Mouse (Mus musculus) neural tube, embryonic 13.5 days (tissue): Measurements from ENCODE around the gene Msmo1. TPM values are rescaled to one million over a fixed set of nuclear protein-coding genes. Genes with fewer than 3 reads are reported as not detected.

Experiments
- ATAC-seq: fragments of 200-750 bp; cut with Nextera tagmentation; 2 replicates; pipeline ENCODE4 v1.8.0; 2017; ENCODE audit warnings: low read depth, mild to moderate bottlenecking, moderate TSS enrichment, moderate library complexity
- H3K27ac ChIP-seq: fragments of 300-500 bp; sonication (generic); replicated peaks from 2 replicates; pipeline ENCODE4 v1.5.1; 2015; ENCODE audit warnings: moderate library complexity, mild to moderate bottlenecking, inconsistent platforms
- H3K27me3 ChIP-seq: fragments of 300-500 bp; sonication (generic); 2 replicates; pipeline ENCODE4 v1.6.1; 2015; ENCODE audit warnings: mild to moderate bottlenecking, inconsistent platforms
- H3K36me3 ChIP-seq: fragments of 300-500 bp; sonication (generic); 2 replicates; pipeline ENCODE4 v1.6.1; 2015; ENCODE audit warnings: mild to moderate bottlenecking, inconsistent platforms
- H3K4me1 ChIP-seq: fragments of 300-500 bp; sonication (generic); replicated peaks from 2 replicates; pipeline ENCODE4 v1.6.1; 2015; ENCODE audit warnings: inconsistent platforms
- H3K4me2 ChIP-seq: fragments of 300-500 bp; sonication (generic); 2 replicates; pipeline ENCODE4 v1.6.1; 2015; ENCODE audit warnings: inconsistent platforms, mild to moderate bottlenecking, moderate library complexity
- H3K4me3 ChIP-seq: fragments of 300-500 bp; sonication (generic); 2 replicates; pipeline ENCODE4 v1.5.1; 2015; ENCODE audit warnings: mild to moderate bottlenecking, inconsistent platforms
- H3K9ac ChIP-seq: fragments of 300-500 bp; sonication (generic); 2 replicates; pipeline ENCODE4 v1.6.1; 2015; ENCODE audit warnings: moderate library complexity, mild to moderate bottlenecking, inconsistent platforms
- H3K9me3 ChIP-seq: fragments of 300-500 bp; sonication (generic); 2 replicates; pipeline ENCODE4 v1.6.1; 2016; ENCODE audit warnings: inconsistent platforms
- WGBS: fragments of 180-500 bp; shearing (Covaris S2); methylation state at CpG from one replicate; pipeline ENCODE4 v1.1.7; 2015; 5-methylcytosine and 5-hydroxymethylcytosine counted together
- polyA plus RNA-seq: library from polyadenylated mRNA; unstranded; fragments of >200 nt; fragmentation: Nextera tagmentation; extraction: Ambion mirVana; gene quantifications from 2 replicates; pipeline ENCODE4 v1.2.1, GENCODE M21; 2015

Gene Msmo1
- polyA plus RNA-seq, 1 experiment from 2014 or later, result 126 TPM

DNA sequence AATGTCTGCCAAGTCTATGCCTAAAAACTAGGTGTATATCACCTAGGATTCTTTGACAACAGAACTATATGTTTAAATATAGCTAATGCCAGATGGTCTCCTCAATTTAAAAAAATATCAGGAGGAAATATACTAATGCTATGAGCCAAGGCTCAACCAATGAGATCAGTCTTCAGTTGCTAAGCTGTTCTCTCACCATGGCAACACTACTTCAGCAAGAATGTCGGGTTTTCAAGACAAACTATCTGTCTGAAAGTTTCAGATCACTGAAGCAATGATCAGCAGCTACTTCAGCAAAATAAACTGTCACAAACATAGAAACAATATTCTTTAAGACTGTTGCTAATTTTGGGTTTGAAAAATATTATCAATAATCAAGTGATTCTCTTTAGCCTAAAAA lies 61.7 kb downstream of the Msmo1 start:
- Histone ChIP-seq H3K4me3 (no peak overlapping the region), H3K9ac (no peak overlapping the region), H3K9me3 (no peaks in the 10 kb centered on the region), H3K27me3 (no peaks in the 10 kb centered on the region), H3K36me3 (no peaks in the 10 kb centered on the region), H3K27ac (no peak overlapping the region), H3K4me2 (no peak overlapping the region), H3K4me1 (0 out of 2 replicates have a peak, but pooled peaks cover 4% of the 10 kb centered on the region)
- ATAC-seq, result no peak
- 33% methylated on average over 1 of the region's 1 CpGs for WGBS

Other genes starting within 250 kb of the Msmo1 start
- 662 and 663 TPM in 2 replicates for gene Cpe, start 40.7 kb downstream of the Msmo1 start, polyA plus RNA-seq
- 32.3 and 32.8 TPM in 2 replicates for gene Klhl2, start 116.2 kb upstream of the Msmo1 start, polyA plus RNA-seq
- gene Tmem192, start 213.4 kb upstream of the Msmo1 start, polyA plus RNA-seq, result 28.8 and 29.0 TPM in 2 replicates